Mouse (Mus musculus) spleen, adult 18-20 months (tissue): Measurements from ENCODE around the gene Rsph4a.
"Not testable (repeated sequence)": the region's sequence is repeated elsewhere in the genome, so short reads cannot be mapped to it uniquely, and the experiment has no call there.

Experiments
- DNase-seq, 2 experiments: peaks; one replicate each; pipeline ENCODE4 v3.0.0; 2022; ENCODE audit warnings: mixed read lengths in 2 of 2

Rsph4a gene

DNA sequence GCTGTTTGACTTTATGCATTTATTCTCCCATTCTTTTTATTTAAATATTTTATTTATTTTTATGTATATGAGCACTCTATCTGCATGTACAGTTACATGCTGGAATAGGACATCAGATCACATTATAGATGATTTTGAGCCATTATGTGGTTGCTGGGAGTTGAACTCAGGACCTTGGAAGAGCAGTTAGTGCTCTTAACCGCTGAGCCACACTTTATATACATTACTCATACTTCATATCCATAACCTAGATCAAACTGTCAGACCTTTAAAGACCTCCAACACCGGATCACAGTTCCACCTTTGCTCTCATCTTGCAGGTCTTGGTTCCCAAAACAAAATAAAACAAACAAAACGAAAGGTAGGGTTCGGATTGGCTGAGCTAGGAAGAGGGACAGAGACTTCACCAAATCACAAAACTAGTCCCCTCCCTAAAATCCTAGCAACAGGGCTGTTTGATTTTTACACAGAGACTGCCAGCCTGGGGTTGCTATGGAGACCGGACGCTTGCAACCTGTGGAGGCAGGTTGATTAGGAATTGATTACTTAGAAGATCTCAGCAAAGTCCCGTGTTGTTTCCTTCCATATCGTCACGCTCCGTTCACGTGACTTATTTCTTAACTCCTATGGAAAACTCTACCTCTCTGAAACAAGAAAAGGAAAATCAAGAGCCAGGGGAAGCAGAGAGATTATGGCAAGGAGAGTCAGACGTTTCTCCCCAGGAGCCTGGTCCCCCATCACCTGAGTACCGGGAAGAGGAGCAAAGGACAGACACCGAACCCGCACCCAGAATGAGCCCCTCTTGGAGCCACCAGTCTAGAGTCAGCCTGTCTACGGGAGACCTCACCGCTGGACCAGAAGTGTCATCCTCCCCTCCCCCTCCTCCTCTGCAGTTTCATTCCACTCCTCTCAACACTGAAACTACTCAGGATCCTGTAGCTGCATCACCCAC lies at the start of gene Rsph4a:
Gene Rsph4a, plus strand, starts transcription at position 582 of the 952 bp plus-strand sequence.
- no peak for DNase-seq

DNA sequence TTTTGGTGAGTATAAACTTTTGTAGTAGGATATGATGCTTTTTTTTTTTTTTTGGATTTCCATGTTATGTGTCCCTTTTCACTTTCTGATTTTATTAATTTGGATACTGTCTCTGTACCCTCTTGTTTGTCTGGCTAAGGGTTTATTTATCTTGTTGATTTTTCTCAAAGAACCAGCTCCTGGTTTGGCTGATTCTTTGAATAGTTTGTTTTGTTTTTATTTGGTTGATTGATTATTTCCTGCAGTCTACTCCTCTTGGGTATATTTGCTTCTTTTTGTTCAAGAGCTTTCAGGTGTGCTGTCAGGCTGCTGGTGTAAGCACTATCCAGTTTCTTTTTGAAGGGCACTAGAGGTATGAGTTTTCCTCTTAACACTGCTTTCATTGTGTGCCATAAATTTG lies 47.5 kb upstream of the Rsph4a start, which contains the start of gene Sult3a1:
Gene Sult3a1, plus strand, starts transcription at position 301 of the 400 bp plus-strand sequence.
- DNase-seq, result no peak

DNA sequence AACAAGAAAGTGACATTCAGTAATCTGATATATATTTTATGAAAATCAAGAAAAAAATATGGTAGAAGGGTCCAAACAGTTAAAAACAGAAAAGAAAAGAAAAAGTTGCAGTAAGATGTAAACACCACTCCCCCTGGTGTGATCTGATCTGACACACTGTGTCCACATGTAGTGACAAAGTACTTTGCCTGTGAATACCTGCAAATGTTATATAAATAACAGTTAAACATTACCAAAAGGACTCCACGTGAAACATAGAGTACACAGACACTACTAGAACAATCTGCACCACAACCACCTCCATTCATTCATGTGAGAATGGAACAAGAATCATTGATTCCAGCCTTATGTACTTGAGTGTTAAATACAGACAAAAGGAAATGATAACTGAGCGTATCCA lies 38.9 kb upstream of the Rsph4a start:
- no peak for DNase-seq

DNA sequence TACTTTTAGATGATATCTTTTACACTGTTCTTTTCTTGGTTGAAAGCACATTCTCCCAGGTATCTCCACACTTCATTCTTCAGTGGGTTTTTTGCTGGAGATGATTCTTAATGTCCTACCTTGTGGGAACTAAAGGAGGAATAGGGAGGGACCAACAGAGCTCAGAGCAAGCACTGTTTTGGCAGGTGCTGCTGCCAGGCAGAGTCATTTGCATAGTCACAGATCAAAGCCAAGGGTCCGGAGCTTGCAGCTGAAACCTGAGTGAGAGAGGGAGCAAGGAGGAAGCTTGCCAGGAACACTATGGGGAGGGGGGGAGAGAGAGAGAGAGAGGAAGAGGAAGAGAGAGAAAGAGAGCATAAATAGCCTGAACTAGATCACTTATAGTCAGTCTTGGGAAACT lies 34.5 kb upstream of the Rsph4a start:
- no peak for DNase-seq

DNA sequence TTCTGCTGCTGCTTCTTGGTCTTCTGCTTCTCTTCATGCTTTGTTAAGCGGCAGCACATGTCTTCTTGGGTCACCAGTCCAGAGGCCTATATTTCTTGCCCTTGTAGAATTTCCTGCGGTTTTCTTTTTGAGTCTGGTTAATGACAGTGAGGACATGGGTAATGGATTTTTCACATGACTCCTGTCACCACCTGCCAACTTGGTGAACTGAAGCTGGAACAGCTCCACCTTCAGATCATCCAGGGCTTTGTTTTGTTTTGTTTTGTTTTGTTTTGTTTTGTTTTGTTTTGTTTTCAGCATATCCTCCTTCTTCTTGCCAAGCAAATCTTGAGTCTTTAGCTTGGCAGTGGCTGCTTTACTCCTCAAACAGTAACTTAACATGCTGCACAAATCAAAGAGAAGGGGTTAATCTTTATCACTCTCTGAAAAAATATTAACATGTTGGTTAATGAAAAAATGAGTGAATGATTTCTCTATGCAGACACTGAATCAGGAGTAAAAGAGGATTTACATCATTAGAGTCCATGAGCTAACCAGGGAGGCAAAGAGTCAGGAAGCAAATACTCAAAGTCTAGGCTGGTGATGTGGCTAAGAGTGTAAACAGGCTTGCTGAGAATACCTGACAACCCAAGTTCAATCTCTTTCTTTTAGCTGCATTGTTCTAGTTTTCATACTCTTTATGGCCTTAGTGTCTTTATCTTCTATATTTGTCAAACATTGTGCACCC lies 32.1 kb upstream of the Rsph4a start:
- no peak for DNase-seq

DNA sequence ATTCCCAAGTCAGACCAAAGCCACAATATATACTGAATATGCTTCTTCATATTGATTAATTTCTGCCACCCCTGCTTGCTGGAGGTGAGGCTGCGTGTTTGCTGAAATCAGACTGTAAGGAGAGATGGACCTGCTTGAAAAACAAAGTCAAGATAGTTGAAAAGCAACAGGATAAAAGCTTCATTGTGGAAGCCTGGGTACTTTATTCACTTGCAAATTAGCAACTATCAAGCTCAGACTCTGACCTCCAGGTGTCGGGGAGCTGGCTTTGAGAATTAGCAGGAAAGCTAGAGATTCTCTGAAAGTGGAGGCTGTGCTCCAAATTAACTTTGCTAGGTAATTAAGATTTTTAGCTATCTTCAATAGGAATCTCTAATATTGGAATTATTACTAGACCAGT lies 22.5 kb upstream of the Rsph4a start:
- not testable (repeated sequence) for DNase-seq

DNA sequence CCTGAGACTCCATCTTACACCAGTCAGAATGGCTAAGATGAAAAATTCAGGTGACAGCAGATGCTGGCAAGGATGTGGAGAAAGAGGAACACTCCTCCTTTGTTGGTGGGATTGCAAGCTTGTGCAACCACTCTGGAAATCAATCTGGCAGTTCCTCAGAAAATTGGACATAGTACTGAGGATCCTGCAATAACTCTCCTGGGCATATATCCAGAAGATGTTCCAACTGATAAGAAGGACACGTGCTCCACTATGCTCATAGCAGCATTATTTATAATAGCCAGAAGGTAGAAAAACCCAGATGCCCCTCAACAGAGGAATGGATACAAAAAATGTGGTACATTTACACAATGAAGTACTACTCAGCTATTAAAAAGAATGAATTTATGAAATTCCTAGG lies 3.4 kb upstream of the Rsph4a start:
- DNase-seq, result not testable (repeated sequence)

DNA sequence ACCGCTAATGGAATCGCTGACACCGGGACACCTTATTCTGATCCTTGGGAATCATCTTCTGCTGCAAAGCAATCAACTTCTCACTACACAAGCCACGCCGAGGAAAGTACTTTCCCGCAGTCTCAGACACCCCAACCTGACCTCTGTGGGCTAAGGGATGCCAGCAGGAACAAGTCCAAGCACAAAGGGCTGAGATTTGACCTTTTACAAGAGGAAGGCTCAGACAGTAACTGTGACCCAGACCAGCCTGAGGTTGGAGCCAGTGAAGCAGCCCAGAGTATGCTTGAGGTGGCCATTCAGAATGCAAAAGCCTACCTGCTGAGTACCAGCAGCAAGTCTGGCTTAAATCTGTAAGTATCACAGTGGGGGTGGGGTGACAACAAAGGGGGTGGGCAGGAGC lies 578 bp downstream of the Rsph4a start:
- no peak for DNase-seq

DNA sequence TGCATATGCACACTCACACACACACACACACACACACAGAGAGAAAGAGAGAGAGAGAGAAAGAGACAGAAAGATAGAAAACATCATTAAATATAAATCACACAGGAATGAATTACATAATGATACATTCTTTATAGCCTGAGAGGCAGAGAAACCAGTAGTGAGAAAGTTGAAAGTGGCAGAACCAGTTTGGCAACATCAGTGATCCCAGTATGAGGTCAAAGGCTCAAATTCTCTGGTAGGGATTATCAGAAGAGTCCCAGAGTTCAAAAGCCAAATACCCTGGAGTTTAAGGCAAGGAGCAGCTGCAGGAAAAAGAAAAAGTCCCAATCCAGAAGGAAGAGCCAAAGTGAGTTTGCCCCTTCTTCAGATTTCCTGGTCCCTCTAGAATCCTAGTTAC lies 35.8 kb downstream of the Rsph4a start:
- DNase-seq, result no peak

DNA sequence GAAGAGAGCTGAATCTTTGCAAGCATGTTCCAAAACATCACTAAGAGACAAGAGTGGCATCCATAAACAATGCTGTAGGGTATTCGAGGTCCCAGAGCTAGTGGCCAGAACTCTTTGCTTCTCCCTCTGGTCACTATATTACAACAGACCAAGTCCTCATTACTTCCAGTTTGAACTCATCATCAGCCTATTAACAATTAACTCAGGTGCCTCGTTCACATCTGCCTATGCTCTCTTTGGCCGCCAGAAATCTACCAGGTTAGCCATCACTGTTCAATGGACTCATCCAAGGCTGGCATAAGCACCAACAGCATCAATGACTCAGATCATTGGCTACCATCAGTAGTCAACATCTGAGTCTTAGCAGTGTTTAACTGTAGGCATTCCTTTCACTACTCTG lies 40.5 kb downstream of the Rsph4a start:
- no peak for DNase-seq

DNA sequence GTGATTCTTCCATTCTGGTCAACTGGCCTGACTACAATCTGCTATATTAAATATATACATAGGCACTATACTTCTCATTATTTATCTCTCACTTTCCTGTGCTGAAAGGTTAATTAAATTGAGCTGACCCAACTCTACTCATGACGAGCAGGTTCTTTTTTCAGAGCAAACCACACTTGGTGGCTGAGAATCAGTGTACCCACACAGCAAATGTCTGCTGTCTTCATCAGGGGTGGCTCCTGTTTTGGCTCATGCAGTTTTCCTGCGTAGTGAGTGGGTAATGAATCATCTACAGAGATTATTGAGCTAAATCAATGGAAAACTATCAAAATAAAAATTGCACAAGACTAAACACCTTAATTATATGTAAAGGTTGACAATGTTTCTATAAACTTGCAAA lies 41.4 kb downstream of the Rsph4a start:
- DNase-seq, result no peak

DNA sequence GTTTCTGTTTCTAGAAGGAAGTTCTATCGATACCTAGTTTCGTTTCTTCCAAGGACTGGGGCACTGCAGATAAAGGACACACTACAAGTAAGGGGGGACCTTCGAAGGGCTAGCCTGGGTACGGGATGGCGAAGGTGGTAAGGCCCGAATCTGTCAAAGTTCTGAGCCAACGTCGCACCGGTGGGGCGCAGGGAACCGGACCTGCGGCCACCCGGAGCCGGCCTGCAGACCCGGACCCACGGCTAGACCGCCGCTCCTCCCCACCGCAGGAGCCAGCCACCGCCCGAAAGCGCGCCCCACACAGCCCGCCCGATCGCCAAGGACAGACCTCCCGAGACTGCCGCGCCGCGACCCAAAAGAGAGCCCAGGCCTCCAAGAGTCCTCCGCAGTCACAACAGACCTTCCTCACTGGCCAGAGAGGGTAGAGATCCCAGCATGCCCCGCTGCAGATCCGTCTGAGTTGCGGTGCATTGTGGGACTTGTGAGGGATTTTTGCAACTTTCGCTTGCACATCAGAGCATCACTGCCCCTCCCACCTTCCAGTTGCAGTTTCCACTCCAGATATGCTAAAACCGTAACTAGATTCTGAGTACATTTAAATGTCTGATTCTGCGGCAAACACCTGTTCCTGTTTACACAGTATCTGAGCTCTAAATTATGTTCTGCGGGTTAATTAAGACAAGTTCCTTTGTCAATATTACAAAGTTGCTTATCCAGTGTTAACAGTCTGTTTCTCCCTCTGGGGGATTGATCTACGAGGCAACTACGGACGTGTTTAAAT lies 46.1 kb downstream of the Rsph4a start, which contains the start of gene Zup1:
Gene Zup1, minus strand, starts transcription at position 467 of the 781 bp plus-strand sequence.
- peak; percentile 76 to 83 for DNase-seq

DNA sequence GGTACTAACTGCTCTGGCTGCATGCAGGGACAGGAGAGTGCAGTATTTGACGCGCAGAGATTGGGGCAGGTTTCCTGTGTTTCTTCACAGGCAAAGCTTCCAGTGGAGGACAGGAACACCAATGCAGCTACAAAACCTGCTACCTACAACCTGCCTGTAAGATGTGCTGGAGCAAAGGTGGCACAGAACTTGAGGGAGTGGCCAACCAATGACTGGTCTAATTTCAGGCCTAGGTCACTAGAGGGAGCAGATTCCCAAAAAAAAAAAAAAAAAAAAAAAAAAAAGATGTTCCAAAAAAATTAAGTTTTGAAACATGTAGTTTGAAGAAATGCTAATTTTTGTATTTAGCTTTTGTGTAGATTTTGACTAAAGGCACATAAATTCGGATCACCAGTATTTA lies 47.6 kb downstream of the Rsph4a start:
- no peak for DNase-seq
